Mouse (Mus musculus): Measurements from ENCODE around the gene Tsc1.

- no peak for TF ChIP-seq POLR2A (IDR thresholded peaks at IDR 0.05; ENCODE audit: borderline replicate concordance, insufficient read depth, low read length)
- TF ChIP-seq CTCF (IDR thresholded peaks at IDR 0.05; ENCODE audit: borderline replicate concordance, insufficient read depth, low read depth, low read length) = peak; percentile 62
Observed at GRCm38 (mm10) chr2:28622521-28623124, 18.4 kb upstream of the Tsc1 start.

Data from cerebellum, adult 2 months (tissue).